Mouse (Mus musculus) megakaryocyte, embryonic 14.5 days (primary cell): Measurements from ENCODE around the gene Atp6v1b1. TPM values are rescaled to one million over a fixed set of nuclear protein-coding genes. Genes with fewer than 3 reads are reported as not detected.

Experiments
- H3K27me3 ChIP-seq: replicated peaks from 2 replicates; pipeline ENCODE3; 2012; ENCODE audit warnings: inconsistent platforms
- H3K36me3 ChIP-seq: replicated peaks from 2 replicates; pipeline ENCODE3; 2012; ENCODE audit warnings: low read length, inconsistent platforms, mixed read lengths
- H3K4me1 ChIP-seq: 2 replicates; pipeline ENCODE4 v1.6.1; 2012; ENCODE audit warnings: inconsistent platforms
- H3K4me3 ChIP-seq: replicated peaks from 2 replicates; pipeline ENCODE3; 2012; ENCODE audit warnings: moderate library complexity, mild to moderate bottlenecking, inconsistent platforms
- H3K9me3 ChIP-seq: 2 replicates; pipeline ENCODE4 v1.6.1; 2012; ENCODE audit warnings: inconsistent platforms
- FLI1 ChIP-seq: IDR thresholded peaks from 2 replicates; pipeline ENCODE4 v1.6.1; 2012; ENCODE audit warnings: low read length, inconsistent platforms, mixed read lengths
- GATA1 ChIP-seq: IDR thresholded peaks from 3 replicates; pipeline ENCODE4 v1.6.1; 2012; ENCODE audit warnings: mixed read lengths, low read length, inconsistent platforms, borderline replicate concordance
- polyA plus RNA-seq: library from polyadenylated mRNA; stranded (reverse); fragments of >175 nt; gene quantifications from 2 replicates; pipeline ENCODE4 v1.2.3, GENCODE M21; 2012; ENCODE audit warnings: low replicate concordance; ENCODE audit not compliant: insufficient read depth

Gene Atp6v1b1
- polyA plus RNA-seq, 1 experiment = not detected

DNA sequence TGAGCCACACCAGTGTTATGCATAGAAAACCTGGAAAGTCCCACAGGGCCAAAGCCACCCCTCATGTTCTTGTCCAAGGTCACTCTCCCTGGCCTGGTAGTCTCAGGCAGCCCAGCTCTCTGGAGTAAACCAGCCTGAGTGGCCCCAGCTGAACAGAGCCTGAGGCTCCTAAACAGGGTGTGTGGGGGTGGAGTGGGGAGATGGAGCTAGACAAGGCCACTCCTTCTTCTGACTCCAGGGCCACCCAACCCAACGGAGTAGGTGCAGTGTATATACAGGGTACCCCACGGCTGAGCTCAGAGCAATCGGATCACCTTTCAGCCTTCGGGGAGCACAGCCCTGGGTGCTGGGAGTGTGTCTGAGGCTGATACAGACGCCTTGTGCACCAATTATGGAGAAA, 1.3 kb downstream of the Atp6v1b1 start:
- TF ChIP-seq GATA1 (no peak), FLI1 (no peak)
- Histone ChIP-seq H3K36me3 (no peaks in the 10 kb centered on the region), H3K4me3 (no peak overlapping the region), H3K9me3 (peaks cover 21% of the 10 kb centered on the region), H3K27me3 (peaks cover 84% of the 10 kb centered on the region), H3K4me1 (peaks cover 3% of the 10 kb centered on the region)

DNA sequence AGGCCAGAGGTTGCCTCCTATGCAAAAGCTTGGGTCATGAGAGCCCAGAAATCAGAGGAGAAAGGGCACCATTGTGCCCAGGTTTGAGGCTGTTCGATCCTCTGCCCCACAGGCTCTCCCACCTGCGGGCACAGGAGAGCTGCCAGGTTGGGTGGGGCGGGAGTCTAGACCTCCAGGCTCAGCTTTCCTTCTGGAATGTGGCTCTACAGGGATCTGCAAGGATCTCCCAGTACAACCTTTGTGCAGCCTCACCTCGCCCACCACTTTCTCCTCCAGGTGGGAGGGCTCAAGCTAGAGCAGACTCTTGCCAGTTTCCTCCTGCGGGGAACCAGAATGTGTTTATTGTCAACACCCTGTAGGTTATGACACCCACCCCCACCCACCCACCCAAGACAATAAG, 1.8 kb downstream of the Atp6v1b1 start:
- H3K27me3 ChIP-seq = peaks cover 87% of the 10 kb centered on the region
- peaks cover 7% of the 10 kb centered on the region for H3K4me1 ChIP-seq
- no peak for TF ChIP-seq GATA1
- TF ChIP-seq FLI1 = no peak
- H3K4me3 ChIP-seq = no peak overlapping the region
- peaks cover 19% of the 10 kb centered on the region for H3K9me3 ChIP-seq
- no peaks in the 10 kb centered on the region for H3K36me3 ChIP-seq

DNA sequence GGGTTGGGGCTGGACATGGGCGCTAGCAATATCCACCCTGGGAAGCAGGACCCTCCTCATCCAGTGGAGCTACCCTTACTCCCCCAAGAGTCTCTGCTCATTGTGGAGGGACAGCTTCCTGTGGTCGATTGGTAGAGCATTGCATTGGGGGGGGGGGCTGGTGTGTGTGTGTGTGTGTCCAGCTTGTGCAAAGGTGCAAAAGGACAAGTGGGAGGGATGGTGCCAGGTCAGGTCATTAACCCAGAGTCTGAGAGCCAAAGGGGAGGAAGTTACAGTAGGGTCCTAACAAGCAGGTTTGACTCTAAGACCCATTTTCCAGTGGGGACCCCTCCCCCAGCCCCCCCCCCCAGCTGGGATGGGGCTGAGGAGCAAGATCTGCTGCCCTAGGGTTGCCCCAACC, 2.7 kb downstream of the Atp6v1b1 start:
- TF ChIP-seq GATA1 (no peak), FLI1 (no peak)
- H3K36me3 ChIP-seq = no peaks in the 10 kb centered on the region
- H3K4me3 ChIP-seq = no peak overlapping the region
- peaks cover 15% of the 10 kb centered on the region for H3K4me1 ChIP-seq
- H3K9me3 ChIP-seq = peaks cover 10% of the 10 kb centered on the region; the same call in 1 of the 2 replicates
- peaks cover 78% of the 10 kb centered on the region for H3K27me3 ChIP-seq

DNA sequence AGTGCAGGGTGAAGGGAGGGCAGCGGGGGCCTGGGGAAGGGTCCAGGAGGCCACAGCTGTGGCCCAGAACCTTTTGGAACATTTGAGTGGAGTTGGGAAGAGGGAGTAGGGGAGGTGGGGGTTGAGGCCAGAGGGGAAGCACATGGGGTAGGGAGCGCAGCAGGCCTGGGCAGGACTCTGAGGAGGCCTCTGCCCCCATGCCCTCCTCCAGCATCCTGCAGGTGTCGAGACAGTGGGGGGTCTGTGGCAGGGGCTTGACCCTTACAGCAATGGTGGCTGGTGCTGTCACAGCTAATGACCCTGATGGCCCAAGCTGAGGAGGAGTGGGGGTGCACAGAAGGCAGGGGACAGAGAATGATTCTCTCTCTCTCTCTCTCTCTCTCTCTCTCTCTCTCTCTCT, 6.5 kb downstream of the Atp6v1b1 start:
- H3K36me3 ChIP-seq = no peaks in the 10 kb centered on the region
- H3K27me3 ChIP-seq = peaks cover 83% of the 10 kb centered on the region

DNA sequence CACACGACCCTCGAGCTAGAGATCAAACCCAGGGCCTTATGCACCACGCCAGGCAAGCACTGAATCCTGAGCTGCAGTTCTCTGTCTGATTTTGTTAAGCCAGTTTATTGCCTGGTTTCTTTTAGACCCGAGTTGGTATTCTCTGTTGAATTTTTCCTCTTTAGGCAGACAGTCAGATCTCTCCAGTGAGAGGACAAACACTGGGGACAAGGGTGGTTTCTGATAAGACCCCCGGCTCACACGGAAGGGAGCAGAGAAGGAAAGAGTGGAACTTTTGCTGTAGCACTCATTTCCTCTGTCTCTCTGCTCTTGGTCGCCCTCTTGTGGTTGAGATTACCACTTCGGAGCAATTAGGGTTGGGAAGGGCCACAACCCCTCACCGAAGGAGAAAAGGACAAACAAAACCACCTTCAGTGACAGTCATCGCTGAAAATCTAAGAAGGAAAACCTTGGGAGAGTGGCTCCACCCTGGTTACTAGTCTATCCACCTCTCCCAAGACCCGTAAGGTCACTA, 7.4 kb downstream of the Atp6v1b1 start:
- Histone ChIP-seq H3K36me3 (no peaks in the 10 kb centered on the region), H3K4me1 (peaks cover 17% of the 10 kb centered on the region), H3K9me3 (no peaks in the 10 kb centered on the region), H3K27me3 (peaks cover 84% of the 10 kb centered on the region), H3K4me3 (peak overlapping the region; percentile 64)
- TF ChIP-seq GATA1 (no peak), FLI1 (no peak)

More for the DNA sequence above, 6.5 kb downstream of the Atp6v1b1 start:
- Histone ChIP-seq H3K4me1 (peaks cover 17% of the 10 kb centered on the region), H3K4me3 (no peak overlapping the region), H3K9me3 (no peaks in the 10 kb centered on the region)
- TF ChIP-seq FLI1 = no peak
- no peak for TF ChIP-seq GATA1

DNA sequence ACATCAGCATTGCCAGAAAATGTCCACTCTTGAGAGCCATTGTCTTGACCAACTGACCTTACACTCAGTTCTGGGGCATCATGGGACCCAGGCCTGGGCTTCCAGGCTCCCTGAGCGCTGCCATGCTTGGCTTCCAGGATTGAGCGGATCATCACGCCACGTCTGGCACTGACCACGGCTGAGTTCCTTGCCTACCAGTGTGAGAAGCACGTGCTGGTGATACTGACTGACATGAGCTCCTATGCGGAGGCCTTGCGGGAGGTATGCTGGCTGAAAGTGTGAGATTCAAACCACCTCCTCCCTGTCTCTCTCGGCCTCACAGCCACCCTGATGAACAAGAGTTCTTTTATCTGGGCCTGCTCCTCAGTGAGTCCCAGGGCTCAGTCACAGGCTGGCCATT, 13.3 kb downstream of the Atp6v1b1 start:
- TF ChIP-seq GATA1 (no peak), FLI1 (no peak)
- Histone ChIP-seq H3K4me1 (peaks cover 7% of the 10 kb centered on the region), H3K36me3 (no peaks in the 10 kb centered on the region), H3K9me3 (no peaks in the 10 kb centered on the region), H3K4me3 (no peak overlapping the region), H3K27me3 (peaks cover 85% of the 10 kb centered on the region)

DNA sequence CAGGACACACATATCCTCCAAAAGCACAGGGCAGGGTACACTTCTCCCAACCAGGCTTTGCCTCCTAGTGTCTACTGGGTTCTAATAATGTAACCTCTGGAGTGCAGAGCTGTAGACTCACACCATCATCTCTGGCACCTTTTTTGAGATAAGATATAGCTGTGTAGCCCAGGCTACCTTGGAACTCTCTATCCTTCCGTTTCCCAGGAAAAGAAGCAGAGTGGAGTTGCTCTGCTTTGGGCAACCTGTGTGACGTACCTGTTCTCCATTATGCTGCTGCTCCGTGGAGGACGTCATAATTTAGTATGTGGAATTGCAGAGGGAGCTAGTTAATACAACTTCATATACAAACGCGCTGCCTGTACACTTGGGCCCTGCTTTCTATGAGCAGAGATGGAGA, 19.6 kb downstream of the Atp6v1b1 start, which contains the start of gene Ankrd53:
TSS of gene Ankrd53 (plus strand) at position 301 of the 400 bp plus-strand sequence.
- Histone ChIP-seq H3K4me3 (peak within 1 kb of the TSS; percentile 51), H3K27me3 (peaks cover 67% of the 10 kb centered on the region), H3K36me3 (peaks cover 18% of the 10 kb centered on the region)

DNA sequence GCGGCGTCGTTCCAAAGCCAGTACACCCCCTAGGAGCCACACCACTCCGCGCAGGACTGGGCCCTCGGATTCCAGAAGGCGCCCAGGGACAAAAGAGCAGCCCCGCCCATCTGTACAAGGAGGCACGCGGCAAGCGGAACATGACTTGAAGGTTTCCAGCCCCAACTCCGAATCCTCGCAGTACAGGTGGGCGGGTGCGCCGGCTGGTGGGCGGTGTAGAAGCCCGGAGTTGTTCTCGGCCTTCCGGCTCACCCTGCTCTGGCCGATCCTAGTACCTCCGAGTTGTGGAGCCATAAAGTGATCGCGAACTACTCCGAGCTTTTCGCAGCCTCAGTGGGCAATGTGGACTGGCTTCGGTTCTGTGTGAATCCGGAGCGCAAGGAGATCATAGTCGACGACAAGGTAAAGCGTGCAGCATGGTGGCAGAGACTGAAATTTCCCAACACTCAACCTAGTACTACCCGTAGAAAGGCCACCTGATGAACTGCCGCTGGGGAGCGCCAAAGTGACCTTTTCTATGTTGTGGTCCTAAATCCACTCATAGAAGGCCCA, 20.2 kb downstream of the Atp6v1b1 start:
- Histone ChIP-seq H3K4me1 (peaks cover 13% of the 10 kb centered on the region), H3K36me3 (peaks cover 23% of the 10 kb centered on the region), H3K27me3 (peaks cover 61% of the 10 kb centered on the region), H3K9me3 (no peaks in the 10 kb centered on the region), H3K4me3 (peak overlapping the region; percentile 51)
- TF ChIP-seq GATA1 (no peak), FLI1 (no peak)

More for the DNA sequence above, 19.6 kb downstream of the Atp6v1b1 start, which contains the start of gene Ankrd53:
- peaks cover 16% of the 10 kb centered on the region for H3K4me1 ChIP-seq
- TF ChIP-seq FLI1 = no peak
- TF ChIP-seq GATA1 = no peak
- no peaks in the 10 kb centered on the region for H3K9me3 ChIP-seq

DNA sequence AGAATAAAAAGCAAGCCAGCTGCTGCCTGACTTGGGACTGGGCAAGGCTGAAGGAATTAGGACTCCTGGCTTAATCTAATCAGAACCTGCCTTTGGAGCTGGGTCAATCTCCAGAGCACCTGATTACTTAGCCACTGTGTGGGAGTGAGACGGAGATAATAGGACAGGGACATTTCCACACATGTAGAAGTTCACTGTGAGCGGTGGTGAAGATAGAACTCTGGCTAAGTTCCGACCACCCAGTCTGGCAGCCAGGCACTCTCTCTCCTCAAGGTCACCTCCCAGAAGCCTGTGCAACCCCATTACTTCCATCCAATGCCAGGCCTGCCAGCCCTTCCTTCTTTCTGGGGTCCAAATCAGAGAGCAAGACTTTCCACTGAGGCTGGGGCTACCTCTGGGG, 24.2 kb downstream of the Atp6v1b1 start:
- Histone ChIP-seq H3K27me3 (peaks cover 30% of the 10 kb centered on the region), H3K36me3 (peaks cover 63% of the 10 kb centered on the region), H3K9me3 (no peaks in the 10 kb centered on the region), H3K4me3 (no peak overlapping the region), H3K4me1 (peaks cover 32% of the 10 kb centered on the region)
- no peak for TF ChIP-seq FLI1
- no peak for TF ChIP-seq GATA1

DNA sequence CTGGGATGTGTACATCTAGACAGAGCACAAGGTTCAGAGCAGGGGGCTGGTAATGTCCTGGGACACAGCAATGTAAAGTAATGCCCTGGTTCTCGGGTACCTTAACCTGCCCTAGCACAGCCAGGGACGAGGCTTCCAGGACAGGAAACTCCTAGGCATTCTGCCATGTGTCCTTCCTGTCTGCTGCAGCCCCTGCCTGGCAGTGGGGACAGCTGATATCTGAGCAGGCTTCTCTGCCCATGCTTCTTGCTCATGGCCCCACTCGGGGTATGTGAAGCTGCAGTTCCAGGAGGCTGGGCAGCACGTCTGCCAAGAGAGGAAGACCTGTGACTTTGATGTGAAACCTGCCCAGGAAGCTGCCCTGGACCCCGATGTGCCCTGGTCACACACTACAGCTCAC, 25.7 kb downstream of the Atp6v1b1 start:
- Histone ChIP-seq H3K9me3 (no peaks in the 10 kb centered on the region), H3K36me3 (peaks cover 77% of the 10 kb centered on the region), H3K4me3 (no peak overlapping the region), H3K4me1 (peaks cover 32% of the 10 kb centered on the region), H3K27me3 (peaks cover 15% of the 10 kb centered on the region)
- TF ChIP-seq FLI1 (no peak), GATA1 (no peak)

DNA sequence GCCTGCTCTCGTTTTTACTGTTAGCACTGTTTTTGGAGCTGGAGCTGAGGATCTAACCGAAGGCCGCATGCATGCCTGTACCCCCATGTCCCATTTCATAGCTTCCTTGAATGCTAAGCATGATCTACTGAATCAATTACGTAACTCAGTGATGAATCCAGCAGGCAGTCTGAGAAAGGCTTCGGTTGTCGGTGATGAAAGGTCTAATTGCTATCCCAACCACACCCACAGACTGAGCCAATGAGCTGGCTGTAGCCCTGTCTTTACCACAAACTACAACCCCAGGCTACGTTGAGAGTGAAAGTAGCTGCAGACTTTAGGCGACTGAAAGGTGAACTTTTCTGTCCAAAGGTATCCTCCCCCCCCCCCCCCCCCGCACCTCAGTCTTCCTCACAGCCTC, 31.3 kb downstream of the Atp6v1b1 start:
- Histone ChIP-seq H3K4me1 (peaks cover 53% of the 10 kb centered on the region), H3K4me3 (peak overlapping the region; percentile 98), H3K9me3 (no peaks in the 10 kb centered on the region), H3K27me3 (no peaks in the 10 kb centered on the region), H3K36me3 (peaks cover 49% of the 10 kb centered on the region)
- TF ChIP-seq FLI1 (no peak), GATA1 (no peak)
